Mouse (Mus musculus): ENCODE data around the gene Pip4p1. TPM values are rescaled to one million over a fixed set of nuclear protein-coding genes. Genes with fewer than 3 reads are reported as not detected.
"Not testable (repeated sequence)": the region's sequence is repeated elsewhere in the genome, so short reads cannot be mapped to it uniquely, and the experiment has no call there.

Gene Pip4p1
- total RNA-seq (2021), result 10 to 100 TPM; 49.5 to 57.8 TPM
- long read RNA-seq, experiment 1, transcript Pip4p1-201 (7 exons, 1,594 nt), result major isoform, 11 of 28 reads
- long read RNA-seq, experiment 1, transcript Pip4p1-205 (7 exons, 2,755 nt), result minor isoform, 7 of 28 reads
- long read RNA-seq, experiment 1, partial matches to known transcripts, result 2 of 28 reads
- long read RNA-seq, experiment 1, other reads (novel, unspliced or antisense), result 7 of 28 reads
- long read RNA-seq, experiment 2, transcript Pip4p1-205 (7 exons, 2,755 nt), result major isoform, 30 of 87 reads
- long read RNA-seq, experiment 2, transcript Pip4p1-209 (6 exons, 1,465 nt), result minor isoform, 5 of 87 reads
- long read RNA-seq, experiment 2, transcript Pip4p1-201 (7 exons, 1,594 nt), result minor isoform, 21 of 87 reads
- long read RNA-seq, experiment 2, partial matches to known transcripts, result 6 of 87 reads
- long read RNA-seq, experiment 2, other reads (novel, unspliced or antisense), result 22 of 87 reads

DNA sequence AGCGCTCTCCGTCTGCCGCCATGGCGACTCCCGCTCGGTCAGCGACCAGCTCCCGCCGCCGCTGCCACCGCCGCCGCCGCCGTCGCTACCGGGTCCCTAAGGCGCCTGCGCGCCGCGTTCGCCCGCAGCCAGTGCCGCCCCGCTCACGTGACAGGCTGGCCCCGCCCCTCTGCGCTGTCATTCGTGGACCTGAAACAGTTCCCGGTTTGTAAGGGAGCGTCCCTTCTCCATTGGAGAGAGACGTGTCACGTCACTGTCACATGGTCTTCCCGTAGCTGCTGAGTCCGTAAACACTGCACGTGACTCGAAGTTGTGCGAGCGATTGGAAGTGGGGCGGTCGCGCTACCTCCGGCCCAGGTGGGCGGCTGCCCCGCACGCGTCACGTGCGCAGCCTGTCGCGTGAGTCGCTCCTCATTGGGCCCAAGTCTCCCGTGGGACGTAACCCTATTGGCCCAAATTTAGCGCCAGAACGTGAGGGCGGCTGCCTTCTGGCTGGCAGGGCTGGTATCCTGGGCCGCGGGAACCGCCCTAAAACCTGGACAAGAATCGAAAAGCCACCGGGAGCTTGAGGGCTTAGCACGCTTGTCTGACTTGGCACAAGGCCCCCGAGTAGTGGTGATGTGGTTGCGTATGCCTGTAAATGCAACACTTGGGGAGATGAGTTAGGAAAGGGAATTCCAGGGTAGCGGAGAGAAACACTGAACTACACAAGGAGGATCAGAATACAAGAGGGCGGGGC lies at the start of gene Pip4p1, which contains the start of gene Pnp:
TSS of gene Pip4p1 (minus strand) at position 103 of the 739 bp plus-strand sequence.
TSS of gene Pnp (plus strand) at position 329 of the 739 bp plus-strand sequence.
- peak; percentile 95 for DNase-seq (ENCODE audit: low spot score in 2 of 2)

DNA sequence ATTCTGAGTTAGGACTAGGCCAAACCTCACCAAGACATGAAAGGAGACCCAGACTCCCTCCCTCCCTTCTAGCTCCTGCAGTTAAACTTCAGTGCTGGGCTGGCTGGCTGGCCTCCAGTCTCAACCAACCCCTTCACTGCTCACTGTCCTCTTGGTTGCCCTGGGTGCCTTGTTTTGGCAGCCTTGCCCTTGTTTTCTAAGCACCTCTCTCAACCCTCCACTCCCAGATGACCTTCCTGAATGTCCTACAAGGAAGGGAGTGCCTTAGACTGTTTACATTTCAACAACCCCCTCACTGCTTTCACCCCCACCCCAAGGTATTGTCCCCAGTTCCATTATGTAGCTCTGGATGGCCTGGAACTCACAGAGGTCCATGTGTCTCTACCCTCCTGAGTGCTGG lies 49.0 kb upstream of the Pip4p1 start:
- no peak for DNase-seq (ENCODE audit: low spot score in 2 of 2)

DNA sequence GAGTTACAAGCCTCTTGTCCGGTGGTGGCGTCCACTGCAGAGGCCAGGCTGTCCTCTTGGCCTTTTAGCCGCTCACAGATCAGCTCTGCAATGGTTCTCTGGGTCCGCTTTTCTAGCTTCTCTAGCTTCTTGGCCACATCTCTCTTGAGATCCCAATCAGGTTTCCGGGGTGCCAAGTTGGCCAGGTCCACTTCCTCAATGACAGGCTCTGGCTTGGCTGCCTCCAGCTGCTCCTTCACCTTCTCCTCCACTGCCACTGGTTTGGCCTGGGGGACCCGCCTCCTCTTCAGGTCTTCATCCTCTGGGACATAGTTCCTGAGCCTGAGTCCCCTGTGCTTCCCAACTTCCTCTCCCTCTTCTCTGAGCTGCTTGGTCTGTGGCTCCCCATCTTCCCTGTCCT lies 47.8 kb upstream of the Pip4p1 start:
- DNase-seq (ENCODE audit: low spot score in 2 of 2), result not testable (repeated sequence)

GRCm38 (mm10) chr14:50976674-50977073 lies 46.0 kb upstream of the Pip4p1 start:
- no peak for DNase-seq (ENCODE audit: low spot score in 2 of 2)

DNA sequence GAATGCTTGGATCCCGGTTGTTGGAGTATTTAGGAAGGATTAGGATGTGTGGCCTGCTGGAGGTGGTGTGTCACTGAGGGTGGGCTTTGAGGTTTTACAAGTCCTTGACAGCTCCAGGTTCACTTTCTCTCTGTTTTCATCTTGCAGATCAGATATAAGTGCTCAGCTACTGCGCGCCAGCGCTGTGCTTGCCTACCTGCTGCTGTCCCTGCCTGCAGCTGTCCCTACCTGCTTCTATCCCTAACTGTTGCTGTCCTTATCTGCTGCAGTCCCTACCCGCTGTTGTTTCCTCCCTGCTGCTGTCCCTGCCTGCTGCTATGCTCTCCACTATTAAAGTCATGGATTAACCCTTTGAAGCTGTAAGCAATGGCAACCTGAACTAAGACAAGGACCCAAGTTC lies 44.3 kb upstream of the Pip4p1 start:
- DNase-seq (ENCODE audit: low spot score in 2 of 2), result no peak

GRCm38 (mm10) chr14:50973700-50974099 lies 43.0 kb upstream of the Pip4p1 start:
- no peak for DNase-seq (ENCODE audit: low spot score in 2 of 2)

DNA sequence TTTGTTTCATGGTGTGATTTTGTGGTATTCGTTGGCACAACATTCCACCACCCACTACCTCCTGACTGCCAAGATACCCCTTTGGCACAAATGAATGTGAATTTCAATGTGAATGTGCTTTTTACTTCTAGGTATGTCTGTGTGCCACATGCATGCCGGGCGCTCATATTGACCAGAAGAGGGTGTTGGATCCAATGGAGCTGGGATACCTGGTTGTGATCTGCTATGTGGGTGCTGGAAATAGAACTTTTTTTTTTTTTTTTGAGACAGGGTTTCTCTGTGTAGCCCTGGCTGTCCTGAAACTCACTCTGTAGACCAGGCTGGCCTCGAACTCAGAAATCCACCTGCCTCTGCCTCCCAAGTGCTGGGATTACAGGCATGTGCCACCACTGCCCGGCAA lies 42.4 kb upstream of the Pip4p1 start:
- not testable (repeated sequence) for DNase-seq (ENCODE audit: low spot score in 2 of 2)

- DNase-seq (ENCODE audit: low spot score in 2 of 2), result no peak
Observed at GRCm38 (mm10) chr14:50970822-50971221, 40.2 kb upstream of the Pip4p1 start.

DNA sequence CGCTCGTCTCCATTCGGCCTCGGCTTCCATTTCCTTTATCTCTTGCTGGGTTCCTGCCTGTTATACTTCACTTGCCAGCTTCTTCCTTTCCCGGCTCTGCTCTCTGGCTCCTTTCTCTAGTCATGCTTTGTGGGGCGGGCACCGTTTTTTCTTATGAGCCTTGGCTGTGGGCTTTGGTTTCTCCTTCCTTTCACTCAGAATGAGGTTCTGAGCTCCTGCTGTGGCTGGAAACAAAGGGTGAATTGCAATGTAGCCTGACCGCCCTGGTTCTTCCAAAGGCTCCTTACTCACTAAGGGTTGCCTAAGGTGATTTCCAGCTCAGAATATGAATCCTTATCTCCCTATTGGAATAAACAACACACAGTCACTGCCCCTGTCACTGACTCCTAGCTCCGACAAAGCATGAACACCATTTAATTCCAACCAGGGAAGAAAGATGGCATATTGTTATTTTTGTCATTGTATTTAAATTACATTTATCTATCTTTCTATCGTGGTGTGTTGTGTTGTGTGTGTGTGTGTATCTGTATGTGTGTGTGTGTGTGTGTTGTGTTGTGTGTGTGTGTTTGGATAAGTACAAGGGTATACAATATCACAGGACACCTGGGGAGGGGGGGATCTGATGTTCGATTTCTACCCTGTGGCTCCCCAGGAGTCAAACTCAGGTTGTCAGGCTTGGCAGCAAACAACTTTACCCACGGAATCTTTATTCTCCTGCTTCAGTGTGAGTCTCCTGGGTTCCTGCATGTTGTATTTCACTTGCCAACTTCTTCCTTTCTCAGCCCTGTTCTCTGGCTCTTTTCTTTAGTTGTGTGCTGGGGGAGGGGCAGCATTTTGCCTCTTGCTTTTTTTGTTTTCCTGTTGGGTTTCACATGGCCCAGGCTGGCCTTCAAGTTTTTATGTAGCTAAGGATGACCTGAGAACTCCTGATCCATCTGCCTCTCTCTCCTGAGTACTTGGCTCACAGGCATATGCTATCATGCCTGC lies 39.2 kb upstream of the Pip4p1 start:
- no peak for DNase-seq (ENCODE audit: low spot score in 2 of 2)

GRCm38 (mm10) chr14:50969041-50969440 lies 38.4 kb upstream of the Pip4p1 start:
- no peak for DNase-seq (ENCODE audit: low spot score in 2 of 2)

DNA sequence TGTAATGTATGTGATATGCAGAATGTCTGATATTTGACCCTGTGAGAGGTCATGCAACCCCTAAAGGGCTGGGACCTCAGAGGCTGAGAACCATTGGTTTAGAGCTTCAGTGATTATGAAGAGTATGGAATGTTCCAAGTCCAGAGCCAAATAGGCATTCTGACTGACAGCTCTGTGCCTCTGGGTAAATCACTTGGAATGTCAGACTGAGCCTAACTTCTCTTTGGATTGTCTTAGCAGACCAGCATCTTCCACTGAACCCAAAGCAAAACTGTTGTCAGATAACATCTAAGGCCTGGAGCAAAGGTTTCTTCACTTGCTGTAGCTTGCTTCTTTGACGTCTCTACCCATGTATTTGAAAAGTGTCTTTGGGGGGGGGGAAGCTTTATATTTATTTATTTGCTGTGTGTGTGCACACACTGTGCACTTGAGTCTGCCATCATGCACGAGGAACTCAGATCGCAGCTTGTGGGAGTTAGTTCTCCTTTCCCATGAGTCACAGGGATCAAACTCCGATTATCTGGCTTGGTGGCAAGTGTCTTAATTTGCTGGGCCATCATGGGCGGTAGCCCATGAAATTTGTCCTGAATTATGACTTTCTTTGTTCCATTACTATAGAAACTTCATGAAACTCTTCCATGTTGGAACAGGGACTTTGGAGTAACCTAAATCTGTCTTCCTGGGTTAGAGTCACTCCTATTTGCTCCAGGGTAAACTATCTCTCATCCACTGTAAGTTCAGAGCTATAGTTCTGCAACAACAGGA lies 37.7 kb upstream of the Pip4p1 start:
- no peak for DNase-seq (ENCODE audit: low spot score in 2 of 2)

DNA sequence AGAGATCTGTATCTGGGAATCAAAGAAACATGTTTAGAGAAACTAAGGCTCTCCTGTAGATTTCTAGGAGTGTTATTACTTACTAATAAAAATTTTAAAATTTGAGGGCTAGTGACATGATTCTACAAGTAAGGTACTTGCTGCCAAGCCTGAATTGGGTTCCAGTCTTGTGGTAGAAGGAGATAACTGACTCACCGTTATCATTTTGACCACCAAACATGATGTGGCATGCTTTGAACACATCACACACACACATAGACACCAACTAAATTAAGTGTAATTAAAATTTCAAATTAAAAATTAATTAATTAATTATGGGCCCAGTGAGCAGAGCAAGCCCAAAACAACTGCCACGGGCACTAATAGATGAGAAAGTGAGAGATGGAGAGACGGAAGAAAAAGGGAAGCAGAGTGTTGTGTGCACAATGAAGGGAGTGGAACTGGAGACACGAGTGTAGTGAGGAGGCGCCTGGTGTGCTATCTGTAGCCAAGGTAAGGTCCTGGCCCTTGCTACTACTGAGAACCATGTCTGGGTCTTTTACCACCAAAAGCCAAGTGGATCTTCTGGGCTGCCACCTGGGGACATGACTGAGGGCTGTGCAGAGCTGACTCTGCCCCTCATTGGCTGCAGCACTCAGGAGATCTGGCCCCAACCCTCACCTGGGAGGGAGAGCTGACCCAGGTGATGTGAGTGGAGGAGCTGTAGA lies 27.8 kb upstream of the Pip4p1 start:
- DNase-seq (ENCODE audit: low spot score in 2 of 2), result not testable (repeated sequence)

DNA sequence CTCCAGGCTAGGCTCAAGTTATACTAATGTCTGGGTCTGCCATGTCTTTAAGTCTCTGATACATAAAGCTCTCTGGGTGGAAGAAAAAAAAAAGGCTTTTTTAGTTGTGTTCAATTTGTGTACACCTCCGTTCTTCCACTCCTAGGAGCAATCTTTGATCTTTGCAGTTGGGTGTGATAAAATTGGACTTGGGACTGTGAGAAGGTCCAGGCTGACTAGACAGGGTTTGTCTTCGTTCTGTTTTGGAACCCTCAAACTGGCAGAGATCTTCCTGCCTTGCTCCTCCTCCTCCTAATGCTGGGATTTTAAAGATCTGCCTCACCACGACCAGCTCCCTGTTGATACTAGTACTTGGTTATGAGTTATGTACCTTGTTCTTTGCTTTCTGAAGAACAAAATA lies 26.5 kb upstream of the Pip4p1 start:
- not testable (repeated sequence) for DNase-seq (ENCODE audit: low spot score in 2 of 2)

GRCm38 (mm10) chr14:50956724-50957123 lies 26.1 kb upstream of the Pip4p1 start:
- not testable (repeated sequence) for DNase-seq (ENCODE audit: low spot score in 2 of 2)

- peak in 1 of 2 experiments; percentile 21 for DNase-seq (ENCODE audit: low spot score in 2 of 2)
Observed at GRCm38 (mm10) chr14:50955942-50956508, 25.4 kb upstream of the Pip4p1 start, which contains the start of gene Pnp2. Gene Pnp2, plus strand, starts transcription at chr14:50955992.

DNA sequence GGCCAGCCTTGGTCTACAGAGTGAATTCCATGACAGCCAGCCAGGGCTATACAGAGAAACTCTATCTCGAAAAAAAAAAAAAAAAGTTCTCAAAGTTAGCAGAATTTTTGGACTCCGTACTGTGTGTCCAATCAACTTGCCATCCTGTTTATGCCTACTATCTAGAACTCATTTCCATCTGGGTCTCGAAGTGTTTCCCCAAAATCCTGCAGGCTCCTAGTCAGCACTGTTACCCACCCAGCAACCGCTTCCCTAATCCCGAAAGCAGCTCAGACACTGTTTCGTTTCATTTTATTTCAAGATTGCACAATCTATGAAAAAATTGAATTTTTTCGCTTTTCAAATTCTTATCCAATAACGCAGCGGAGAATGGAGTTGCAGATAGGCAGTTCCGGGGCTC lies 24.8 kb upstream of the Pip4p1 start:
- DNase-seq (ENCODE audit: low spot score in 2 of 2), result no peak

- DNase-seq (ENCODE audit: low spot score in 2 of 2), result not testable (repeated sequence)
Observed at GRCm38 (mm10) chr14:50945526-50945925, 14.9 kb upstream of the Pip4p1 start.

DNA sequence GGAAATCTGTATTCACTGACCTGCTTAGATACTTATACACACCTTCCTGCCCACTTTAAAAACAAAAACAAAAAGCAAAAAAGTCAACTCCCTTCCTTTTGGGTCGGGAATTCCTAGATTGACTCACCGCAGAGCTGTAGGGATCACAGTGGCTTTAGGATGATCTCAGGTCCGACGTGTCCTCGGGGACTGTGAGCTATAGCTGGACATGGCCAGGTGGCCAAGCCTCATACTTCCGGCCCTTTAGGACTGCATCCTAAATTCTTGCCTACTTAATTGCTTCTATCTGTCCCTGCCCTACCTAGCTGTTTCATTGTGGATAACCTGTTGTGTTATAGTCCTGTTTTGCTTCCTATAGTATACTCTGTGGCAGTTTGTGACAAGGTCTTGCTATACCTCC lies 14.4 kb upstream of the Pip4p1 start:
- not testable (repeated sequence) for DNase-seq (ENCODE audit: low spot score in 2 of 2)

GRCm38 (mm10) chr14:50944668-50945033 lies 14.0 kb upstream of the Pip4p1 start:
- not testable (repeated sequence) for DNase-seq (ENCODE audit: low spot score in 2 of 2)

All from adrenal gland, postnatal 4 days (tissue).